Mouse (Mus musculus) thymus, adult 2 months (tissue): ENCODE results near the gene Nexmif. TPM values are rescaled to one million over a fixed set of nuclear protein-coding genes. Genes with fewer than 3 reads are reported as not detected.
A peak's percentile ranks its signal among the peaks of the same experiment; 100 is the strongest.

ENCODE experiments used
- DNase-seq: peaks from one replicate; pipeline ENCODE4 v3.0.0; 2021
- H3K27ac ChIP-seq: fragments of 200-500 bp; 2 replicates; pipeline ENCODE4 v1.5.1; 2012; ENCODE audit warnings: low read length, control low read depth; ENCODE audit not compliant: control insufficient read depth, insufficient read depth
- H3K27me3 ChIP-seq: fragments of 200-500 bp; 2 replicates; pipeline ENCODE4 v1.6.1; 2012; ENCODE audit warnings: mild to moderate bottlenecking, low read length, moderate library complexity, mixed read lengths; ENCODE audit not compliant: control insufficient read depth, insufficient read depth
- H3K36me3 ChIP-seq: fragments of 200-500 bp; 2 replicates; pipeline ENCODE4 v1.6.1; 2012; ENCODE audit warnings: mild to moderate bottlenecking, low read length, moderate library complexity; ENCODE audit not compliant: control insufficient read depth, insufficient read depth
- H3K4me1 ChIP-seq: fragments of 200-500 bp; replicated peaks from 2 replicates; pipeline ENCODE4 v1.6.1; 2012; ENCODE audit warnings: low read length; ENCODE audit not compliant: control insufficient read depth, insufficient read depth
- H3K4me3 ChIP-seq: fragments of 200-500 bp; 2 replicates; pipeline ENCODE4 v1.5.1; 2012; ENCODE audit warnings: mild to moderate bottlenecking, low read length, control low read depth, moderate library complexity; ENCODE audit not compliant: control insufficient read depth, insufficient read depth
- CTCF ChIP-seq: fragments of 200-500 bp; IDR thresholded peaks from 2 replicates; pipeline ENCODE4 v1.5.1; 2012; ENCODE audit warnings: mild to moderate bottlenecking, control low read depth, low read length, moderate library complexity, borderline replicate concordance; ENCODE audit not compliant: control insufficient read depth, poor library complexity, insufficient read depth; ENCODE audit errors: extremely low read depth
- POLR2A ChIP-seq: fragments of 200-500 bp; IDR thresholded peaks from 2 replicates; pipeline ENCODE4 v1.6.1; 2012; ENCODE audit warnings: mild to moderate bottlenecking, low read length, control low read depth, moderate library complexity; ENCODE audit not compliant: control insufficient read depth, poor library complexity, insufficient read depth; ENCODE audit errors: extremely low read depth
- WGBS: fragments of 180-500 bp; shearing (Covaris S2); methylation state at CpG from one replicate; pipeline ENCODE4 v1.1.7; 2018; 5-methylcytosine and 5-hydroxymethylcytosine counted together
- polyA plus RNA-seq: library from polyadenylated mRNA; depleted of rRNA; stranded (reverse); fragments of >200 nt; gene quantifications from 2 replicates; pipeline ENCODE4 v1.2.3, GENCODE M21; 2012; rRNA removed

The Nexmif gene
- polyA plus RNA-seq, 1 experiment, result 0.03 TPM

DNA sequence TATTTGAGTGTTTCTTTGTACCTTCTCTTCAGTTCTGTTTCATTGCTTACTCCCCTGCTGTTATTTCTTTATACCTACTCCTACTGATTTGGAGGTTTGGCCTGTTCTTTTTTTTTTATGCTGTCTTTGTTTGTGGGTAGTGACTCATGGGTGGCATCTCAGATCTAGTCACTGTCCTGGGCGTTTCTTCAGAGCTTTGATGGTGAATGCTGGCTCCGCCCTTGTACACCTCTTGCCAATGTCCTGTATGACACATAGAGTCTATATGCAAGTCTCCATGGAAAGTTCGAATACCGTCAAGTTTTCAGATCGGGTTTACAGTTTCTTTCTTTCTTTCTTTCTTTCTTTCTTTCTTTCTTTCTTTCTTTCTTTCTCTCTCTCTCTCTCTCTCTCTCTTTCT, 167.1 kb downstream of the Nexmif start:
- no peaks in the 10 kb centered on the region for H3K36me3 ChIP-seq

DNA sequence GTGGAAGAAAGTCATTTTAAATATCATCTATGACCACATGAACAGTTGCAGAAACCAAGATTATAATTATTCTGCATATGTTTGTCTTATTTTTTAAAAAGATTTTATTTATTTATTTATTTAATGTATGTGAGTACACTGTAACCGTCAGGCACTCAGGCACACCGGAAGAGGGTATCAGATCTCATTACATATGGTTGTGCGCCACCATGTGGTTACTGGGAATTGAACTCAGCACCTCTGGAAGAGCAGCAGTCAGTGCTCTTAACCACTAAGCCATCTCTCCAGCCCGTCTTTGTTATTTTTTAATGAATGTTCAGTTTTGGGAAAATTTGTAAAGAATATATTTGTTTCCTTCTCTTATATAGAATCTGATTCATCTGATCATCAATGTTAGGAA, 168.2 kb downstream of the Nexmif start:
- peak; percentile 39 for DNase-seq
- WGBS, result 31% methylated on average over 4 of the region's 4 CpGs
- no peak overlapping the region for H3K4me3 ChIP-seq
- no peaks in the 10 kb centered on the region for H3K27me3 ChIP-seq
- no peaks in the 10 kb centered on the region for H3K36me3 ChIP-seq
- no peak for TF ChIP-seq CTCF
- no peak for TF ChIP-seq POLR2A
- no peaks in the 10 kb centered on the region for H3K4me1 ChIP-seq
- H3K27ac ChIP-seq, result no peak overlapping the region

More for the DNA sequence above, 167.1 kb downstream of the Nexmif start:
- Histone ChIP-seq H3K27me3 (no peaks in the 10 kb centered on the region), H3K27ac (no peak overlapping the region), H3K4me1 (no peaks in the 10 kb centered on the region), H3K4me3 (no peak overlapping the region)
- TF ChIP-seq POLR2A (no peak), CTCF (no peak)
- WGBS, result 81% methylated on average over 5 of the region's 5 CpGs
- no peak for DNase-seq

Other genes with a start within 250 kb of the Nexmif start
- gene Rlim, start 219.9 kb downstream of the Nexmif start, polyA plus RNA-seq, result 6.4 and 6.6 TPM in 2 replicates
- gene Abcb7, start 212.7 kb upstream of the Nexmif start, polyA plus RNA-seq, result 6.6 and 7.6 TPM in 2 replicates